Mouse (Mus musculus): ENCODE data around the gene Proser1.

DNA sequence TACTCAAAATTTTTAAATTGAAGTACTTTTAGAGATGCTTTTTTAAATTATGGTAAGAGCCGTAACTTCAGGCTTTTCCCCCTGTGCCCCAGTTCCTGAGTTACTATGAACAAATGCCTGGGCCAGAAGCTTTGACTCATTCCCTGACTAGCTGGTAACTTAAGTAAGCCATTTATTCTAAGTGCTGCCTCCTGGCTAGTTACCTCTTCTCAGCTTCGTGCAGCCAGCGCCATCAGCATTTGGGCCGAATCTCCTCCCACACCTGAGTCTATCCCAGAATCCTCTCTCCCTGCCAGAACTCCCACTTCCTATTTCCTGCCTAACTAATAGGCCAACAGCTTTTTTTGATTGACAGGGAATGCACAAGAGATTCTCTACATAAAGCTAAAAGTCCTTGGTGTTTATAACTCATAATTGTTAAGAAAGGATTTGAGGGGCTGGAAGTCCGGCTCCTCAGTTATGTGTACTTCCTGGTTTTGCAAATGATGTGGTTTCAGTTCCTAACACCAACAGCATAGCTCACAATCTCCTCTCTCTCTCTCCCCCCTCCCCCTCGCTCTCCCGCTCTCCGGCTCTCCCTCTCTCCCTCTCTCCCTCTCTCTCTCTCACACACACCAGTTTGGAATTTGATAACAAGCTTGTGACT is 20.1 kb downstream of the Proser1 start:
- no peak for TF ChIP-seq POLR2A (IDR thresholded peaks at IDR 0.05; ENCODE audit: control insufficient read depth, low read depth, low read length)
- TF ChIP-seq CTCF (IDR thresholded peaks at IDR 0.05; ENCODE audit: control insufficient read depth, insufficient read depth, insufficient replicate concordance, low read depth, low read length) = no peak
